ENCODE assay signal across 8 mouse cellular contexts in the genomic region with DNA sequence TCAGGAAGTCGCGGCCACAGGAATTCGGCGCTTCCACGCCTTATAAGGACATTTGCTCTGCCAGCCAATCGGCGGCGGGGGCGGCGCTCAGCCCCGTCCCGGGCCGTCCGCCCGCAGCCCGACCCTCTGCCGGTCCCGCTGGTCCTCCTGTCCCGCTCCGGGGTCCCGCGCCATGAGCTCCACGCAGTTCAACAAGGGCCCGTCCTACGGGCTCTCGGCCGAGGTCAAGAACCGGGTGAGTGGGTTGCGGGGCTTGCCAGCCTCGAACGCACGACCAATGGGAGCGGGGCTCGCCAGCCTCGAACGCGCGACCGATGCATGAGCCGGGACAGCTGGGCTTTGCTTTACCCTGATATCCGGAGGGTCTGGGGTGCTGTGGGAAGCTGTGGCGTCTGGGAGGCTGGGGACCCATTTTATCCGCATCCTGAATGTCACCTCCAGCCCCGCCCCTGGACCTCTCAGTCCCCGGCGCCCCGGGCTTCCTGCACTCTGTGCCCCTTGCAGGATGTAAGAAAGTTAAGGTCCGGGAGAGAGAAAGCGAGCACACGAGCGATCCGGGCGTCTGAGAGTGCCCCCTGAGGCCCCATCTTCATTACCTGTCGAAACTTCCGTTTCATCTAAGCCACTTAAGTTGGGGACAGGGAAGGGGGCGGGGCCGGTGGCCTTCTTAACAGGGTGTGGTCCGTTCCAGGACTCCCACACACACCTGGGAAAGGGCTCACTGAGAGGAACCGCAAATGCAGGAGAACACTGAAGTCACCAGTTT. TPM values are rescaled to one million over a fixed set of nuclear protein-coding genes. Genes with fewer than 3 reads are reported as not detected.
DNase-seq lines count a peak whose midpoint lies in the region; ATAC-seq and TF ChIP-seq lines count a peak whose summit lies in the region.

Gene Cnn2, plus strand, starts transcription at position 79 of the 766 bp plus-strand sequence.

- peak within 1 kb of the TSS; percentile 87 for H3K9ac ChIP-seq in ES-Bruce4 (ENCODE audit: low read depth, poor library complexity, severe bottlenecking)
- H3K9ac ChIP-seq in intestine, embryonic 16.5 days (ENCODE audit: low read depth, low read length), result peak within 1 kb of the TSS; percentile 82
- H3K9ac ChIP-seq in neural tube, embryonic 13.5 days, result peak within 1 kb of the TSS; percentile 67

- H3K4me2 ChIP-seq in intestine, embryonic 16.5 days (ENCODE audit: low read depth, low read length), result peak within 1 kb of the TSS; percentile 78
- peak within 1 kb of the TSS; percentile 80 for H3K4me2 ChIP-seq in neural tube, embryonic 13.5 days

- TF ChIP-seq CTCF in ES-Bruce4 (IDR thresholded peaks at IDR 0.05; ENCODE audit: low read depth, low read length), result no peak

- H3K4me3 ChIP-seq in ES-Bruce4 (ENCODE audit: low read depth, low read length), result peak within 1 kb of the TSS; percentile 84
- H3K4me3 ChIP-seq in brown adipose tissue, adult 24 weeks (ENCODE audit: insufficient read depth, low read depth, low read length), result peak within 1 kb of the TSS; percentile 94
- peak within 1 kb of the TSS; percentile 77 for H3K4me3 ChIP-seq in intestine, embryonic 16.5 days (ENCODE audit: low read length)
- peak within 1 kb of the TSS; percentile 45 for H3K4me3 ChIP-seq in neural tube, embryonic 13.5 days

- DNase-seq in lung, adult 18-20 months, result peak; percentile 82 to 89
- DNase-seq in urinary bladder, postnatal 25 days (ENCODE audit: low spot score), result peak; percentile 61
- DNase-seq in frontal cortex, postnatal 36 days (ENCODE audit: low spot score in 2 of 2), result no peak

- WGBS in intestine, embryonic 16.5 days, result under 1% methylated on average over 59 of the region's 59 CpGs
- 1% methylated on average over 59 of the region's 59 CpGs for WGBS in neural tube, embryonic 13.5 days

- no peaks in the 10 kb centered on the region for H3K27me3 ChIP-seq in ES-Bruce4 (ENCODE audit: control insufficient read depth, insufficient read depth, low read length, poor library complexity, severe bottlenecking)
- H3K27me3 ChIP-seq in intestine, embryonic 16.5 days (replicated peaks; ENCODE audit: control insufficient read depth, insufficient read depth, low read length), result no peaks in the 10 kb centered on the region
- H3K27me3 ChIP-seq in neural tube, embryonic 13.5 days, result peaks cover 44% of the 10 kb centered on the region

- TF ChIP-seq EP300 in ES-Bruce4 (IDR thresholded peaks at IDR 0.05; ENCODE audit: insufficient read depth, low read depth, low read length), result no peak

- ATAC-seq in granulocyte monocyte progenitor cell, adult 5-6 weeks (replicated peaks; ENCODE audit: poor library complexity, severe bottlenecking), result 0 out of 2 replicates have a peak, but pooled peaks have one; percentile 1
- peak; percentile 10; the same call in 1 of the 2 replicates for ATAC-seq in intestine, embryonic 16.5 days
- no peak for ATAC-seq in neural tube, embryonic 13.5 days (ENCODE audit: low read depth)

- peaks cover 4% of the 10 kb centered on the region for H3K4me1 ChIP-seq in ES-Bruce4 (ENCODE audit: control insufficient read depth, insufficient read depth, low read length)
- peaks cover 11% of the 10 kb centered on the region for H3K4me1 ChIP-seq in brown adipose tissue, adult 24 weeks (ENCODE audit: control insufficient read depth, insufficient read depth, insufficient read length, low read length)
- H3K4me1 ChIP-seq in intestine, embryonic 16.5 days (ENCODE audit: control insufficient read depth, insufficient read depth, low read length), result peaks cover 44% of the 10 kb centered on the region
- H3K4me1 ChIP-seq in neural tube, embryonic 13.5 days (replicated peaks), result peaks cover 41% of the 10 kb centered on the region

- H3K36me3 ChIP-seq in ES-Bruce4 (ENCODE audit: control insufficient read depth, insufficient read depth, low read length, poor library complexity, severe bottlenecking), result no peaks in the 10 kb centered on the region
- H3K36me3 ChIP-seq in intestine, embryonic 16.5 days (ENCODE audit: control insufficient read depth, insufficient read depth, low read length), result peaks cover 8% of the 10 kb centered on the region
- H3K36me3 ChIP-seq in neural tube, embryonic 13.5 days, result no peaks in the 10 kb centered on the region

- no peaks in the 10 kb centered on the region for H3K9me3 ChIP-seq in ES-Bruce4 (replicated peaks; ENCODE audit: control insufficient read depth, insufficient read depth, low read length, poor library complexity, severe bottlenecking)
- H3K9me3 ChIP-seq in intestine, embryonic 16.5 days (ENCODE audit: control insufficient read depth, low read length), result peaks cover 3% of the 10 kb centered on the region
- H3K9me3 ChIP-seq in neural tube, embryonic 13.5 days, result peaks cover 3% of the 10 kb centered on the region; the same call in 1 of the 2 replicates

- peak within 1 kb of the TSS; percentile 26 for H3K27ac ChIP-seq in ES-Bruce4 (ENCODE audit: insufficient read depth, low read length)
- H3K27ac ChIP-seq in brown adipose tissue, adult 24 weeks (replicated peaks; ENCODE audit: low read depth, low read length), result peak within 1 kb of the TSS; percentile 98
- H3K27ac ChIP-seq in intestine, embryonic 16.5 days (ENCODE audit: low read length), result peak within 1 kb of the TSS; percentile 96
- peak within 1 kb of the TSS; percentile 25 for H3K27ac ChIP-seq in neural tube, embryonic 13.5 days (replicated peaks)

- no peak for TF ChIP-seq POLR2A in ES-Bruce4 (IDR thresholded peaks at IDR 0.05; ENCODE audit: insufficient read depth, low read length)

RNA-seq across cellular contexts. Expression of gene Cnn2, which starts in this region (rescaled TPM):
- polyA plus RNA-seq in ES-Bruce4 (2011; ENCODE audit: insufficient read depth, insufficient read length, low read depth, missing spikeins), result 156 and 164 TPM in 2 replicates
- polyA plus RNA-seq in brown adipose tissue, adult 24 weeks (2012; ENCODE audit: insufficient read depth, insufficient read length, missing spikeins), result 6.4 and 10.3 TPM in 2 replicates
- 50.6 and 57.5 TPM in 2 replicates for total RNA-seq in granulocyte monocyte progenitor cell, adult 5-6 weeks (2014; fragmentation: Nextera tagmentation)
- total RNA-seq in granulocyte monocyte progenitor cell, adult 5-6 weeks (2017), result 72.7 and 89.8 TPM in 2 replicates
- 226 and 245 TPM in 2 replicates for polyA plus RNA-seq in intestine, embryonic 16.5 days (2015; fragmentation: Nextera tagmentation; extraction: Ambion mirVana)
- polyA plus RNA-seq in neural tube, embryonic 13.5 days (2015; fragmentation: Nextera tagmentation; extraction: Ambion mirVana), result 55.6 and 56.2 TPM in 2 replicates

Comparison
In these comparisons a context has a peak if more than half of its experiments do, and no peak if none do; other contexts are left out.
1. H3K27ac ChIP-seq: peak in every context shown above with its lines; median percentile 98 in brown adipose tissue, adult 24 weeks; 96 in intestine, embryonic 16.5 days; 26 in ES-Bruce4; 25 in neural tube, embryonic 13.5 days.
2. DNase-seq: peak in lung, adult 18-20 months (2 of 2) and urinary bladder, postnatal 25 days (single experiment); none in frontal cortex, postnatal 36 days (0 of 2).
3. Peak in every context shown above with its lines, with median percentiles within 50 percentile points of each other: H3K4me3 ChIP-seq and H3K9ac ChIP-seq.